Mouse (Mus musculus): ENCODE results near the gene Ifrd2. TPM values are rescaled to one million over a fixed set of nuclear protein-coding genes. Genes with fewer than 3 reads are reported as not detected.

The Ifrd2 gene
- polyA plus RNA-seq, 1 experiment = 31.5 TPM

- no peak overlapping the region for H3K27ac ChIP-seq (ENCODE audit: insufficient read depth, low read length)
- TF ChIP-seq POLR2A (IDR thresholded peaks at IDR 0.05; ENCODE audit: low read depth, low read length) (no peak), CTCF (IDR thresholded peaks at IDR 0.05; ENCODE audit: borderline replicate concordance, insufficient read depth, low read length) (no peak)
- H3K4me3 ChIP-seq (ENCODE audit: insufficient read depth, low read length) = no peak overlapping the region
- 0 out of 2 replicates have a peak, but pooled peaks cover 3% of the 10 kb centered on the region for H3K4me1 ChIP-seq (ENCODE audit: control insufficient read depth, insufficient read depth, low read length)
These were observed 44.1 kb upstream of the Ifrd2 start for GRCm38 (mm10) chr9:107543299-107543698.

GRCm38 (mm10) chr9:107544196-107544700, 43.2 kb upstream of the Ifrd2 start:
- Histone ChIP-seq H3K27ac (ENCODE audit: insufficient read depth, low read length) (no peak overlapping the region), H3K4me3 (ENCODE audit: insufficient read depth, low read length) (no peak overlapping the region), H3K4me1 (ENCODE audit: control insufficient read depth, insufficient read depth, low read length) (0 out of 2 replicates have a peak, but pooled peaks cover 3% of the 10 kb centered on the region)
- TF ChIP-seq CTCF (IDR thresholded peaks at IDR 0.05; ENCODE audit: borderline replicate concordance, insufficient read depth, low read length) = no peak
- no peak for TF ChIP-seq POLR2A (IDR thresholded peaks at IDR 0.05; ENCODE audit: low read depth, low read length)

GRCm38 (mm10) chr9:107544729-107545128, 42.7 kb upstream of the Ifrd2 start:
- Histone ChIP-seq H3K4me3 (ENCODE audit: insufficient read depth, low read length) (no peak overlapping the region), H3K4me1 (ENCODE audit: control insufficient read depth, insufficient read depth, low read length) (0 out of 2 replicates have a peak, but pooled peaks cover 3% of the 10 kb centered on the region), H3K27ac (ENCODE audit: insufficient read depth, low read length) (no peak overlapping the region)
- TF ChIP-seq CTCF (IDR thresholded peaks at IDR 0.05; ENCODE audit: borderline replicate concordance, insufficient read depth, low read length) = no peak
- no peak for TF ChIP-seq POLR2A (IDR thresholded peaks at IDR 0.05; ENCODE audit: low read depth, low read length)

GRCm38 (mm10) chr9:107545199-107545598, 42.2 kb upstream of the Ifrd2 start:
- H3K4me1 ChIP-seq (ENCODE audit: control insufficient read depth, insufficient read depth, low read length) = 0 out of 2 replicates have a peak, but pooled peaks cover 3% of the 10 kb centered on the region
- TF ChIP-seq CTCF (IDR thresholded peaks at IDR 0.05; ENCODE audit: borderline replicate concordance, insufficient read depth, low read length) = no peak
- TF ChIP-seq POLR2A (IDR thresholded peaks at IDR 0.05; ENCODE audit: low read depth, low read length) = no peak
- H3K4me3 ChIP-seq (ENCODE audit: insufficient read depth, low read length) = no peak overlapping the region
- no peak overlapping the region for H3K27ac ChIP-seq (ENCODE audit: insufficient read depth, low read length)

GRCm38 (mm10) chr9:107545602-107546001, 41.8 kb upstream of the Ifrd2 start:
- H3K4me3 ChIP-seq (ENCODE audit: insufficient read depth, low read length) = no peak overlapping the region
- no peak for TF ChIP-seq POLR2A (IDR thresholded peaks at IDR 0.05; ENCODE audit: low read depth, low read length)
- TF ChIP-seq CTCF (IDR thresholded peaks at IDR 0.05; ENCODE audit: borderline replicate concordance, insufficient read depth, low read length) = peak; percentile 75
- no peak overlapping the region for H3K27ac ChIP-seq (ENCODE audit: insufficient read depth, low read length)
- H3K4me1 ChIP-seq (ENCODE audit: control insufficient read depth, insufficient read depth, low read length) = 0 out of 2 replicates have a peak, but pooled peaks cover 3% of the 10 kb centered on the region

GRCm38 (mm10) chr9:107547026-107547425, 40.4 kb upstream of the Ifrd2 start, which contains the start of gene Zmynd10:
Gene Zmynd10 (plus strand): TSS chr9:107547298.
- TF ChIP-seq CTCF (IDR thresholded peaks at IDR 0.05; ENCODE audit: borderline replicate concordance, insufficient read depth, low read length) (no peak), POLR2A (IDR thresholded peaks at IDR 0.05; ENCODE audit: low read depth, low read length) (no peak)
- no peak within 1 kb of the TSS for H3K4me3 ChIP-seq (ENCODE audit: insufficient read depth, low read length)
- no peak within 1 kb of the TSS for H3K27ac ChIP-seq (ENCODE audit: insufficient read depth, low read length)
- H3K4me1 ChIP-seq (ENCODE audit: control insufficient read depth, insufficient read depth, low read length) = no peaks in the 10 kb centered on the region; the same call in 1 of the 2 replicates

- H3K4me1 ChIP-seq (ENCODE audit: control insufficient read depth, insufficient read depth, low read length) = peaks cover 5% of the 10 kb centered on the region; the same call in 1 of the 2 replicates
- no peak overlapping the region for H3K27ac ChIP-seq (ENCODE audit: insufficient read depth, low read length)
These were observed 39.5 kb upstream of the Ifrd2 start for GRCm38 (mm10) chr9:107547957-107548356.

GRCm38 (mm10) chr9:107548820-107549219, 38.6 kb upstream of the Ifrd2 start:
- H3K27ac ChIP-seq (ENCODE audit: insufficient read depth, low read length) = no peak overlapping the region
- no peak overlapping the region for H3K4me3 ChIP-seq (ENCODE audit: insufficient read depth, low read length)
- TF ChIP-seq POLR2A (IDR thresholded peaks at IDR 0.05; ENCODE audit: low read depth, low read length) = no peak
- TF ChIP-seq CTCF (IDR thresholded peaks at IDR 0.05; ENCODE audit: borderline replicate concordance, insufficient read depth, low read length) = no peak
- peaks cover 5% of the 10 kb centered on the region; the same call in 1 of the 2 replicates for H3K4me1 ChIP-seq (ENCODE audit: control insufficient read depth, insufficient read depth, low read length)

More at GRCm38 (mm10) chr9:107547957-107548356, 39.5 kb upstream of the Ifrd2 start:
- no peak for TF ChIP-seq CTCF (IDR thresholded peaks at IDR 0.05; ENCODE audit: borderline replicate concordance, insufficient read depth, low read length)
- H3K4me3 ChIP-seq (ENCODE audit: insufficient read depth, low read length) = no peak overlapping the region

GRCm38 (mm10) chr9:107549297-107550074, 38.0 kb upstream of the Ifrd2 start:
- Histone ChIP-seq H3K27ac (ENCODE audit: insufficient read depth, low read length) (no peak overlapping the region), H3K4me1 (ENCODE audit: control insufficient read depth, insufficient read depth, low read length) (peaks cover 5% of the 10 kb centered on the region; the same call in 1 of the 2 replicates), H3K4me3 (ENCODE audit: insufficient read depth, low read length) (no peak overlapping the region)
- TF ChIP-seq CTCF (IDR thresholded peaks at IDR 0.05; ENCODE audit: borderline replicate concordance, insufficient read depth, low read length) = no peak
- TF ChIP-seq POLR2A (IDR thresholded peaks at IDR 0.05; ENCODE audit: low read depth, low read length) = no peak
